Mouse (Mus musculus): ENCODE measurements around the gene Otud5. TPM values are rescaled to one million over a fixed set of nuclear protein-coding genes. Genes with fewer than 3 reads are reported as not detected.
"Not testable (repeated sequence)": the region's sequence is repeated elsewhere in the genome, so short reads cannot be mapped to it uniquely, and the experiment has no call there.

The Otud5 gene
- 25.3 and 28.6 TPM in 2 replicates for polyA plus RNA-seq (2015; fragmentation: Nextera tagmentation; extraction: Ambion mirVana)

- peak within 1 kb of the TSS; percentile 62 for H3K4me2 ChIP-seq (ENCODE audit: low read depth, low read length)
- H3K27me3 ChIP-seq (ENCODE audit: control insufficient read depth, insufficient read depth, low read length) = no peaks in the 10 kb centered on the region
- 0 out of 2 replicates have a peak, but pooled peaks cover 5% of the 10 kb centered on the region for H3K4me1 ChIP-seq (ENCODE audit: control insufficient read depth, insufficient read depth, low read length)
- ATAC-seq (ENCODE audit: insufficient read depth, low FRiP score) = peak; percentile 97
- peak within 1 kb of the TSS; percentile 67 for H3K4me3 ChIP-seq (replicated peaks; ENCODE audit: low read length)
- H3K9me3 ChIP-seq (replicated peaks; ENCODE audit: control insufficient read depth, low read length) = no peaks in the 10 kb centered on the region
- 13% methylated on average over 74 of the region's 74 CpGs for WGBS
- H3K36me3 ChIP-seq (ENCODE audit: control insufficient read depth, insufficient read depth, low read length) = no peaks in the 10 kb centered on the region
- peak within 1 kb of the TSS; percentile 90 for H3K9ac ChIP-seq (ENCODE audit: low read length)
- H3K27ac ChIP-seq (ENCODE audit: low read length) = peak within 1 kb of the TSS; percentile 95
Observed at GRCm38 (mm10) chrX:7841163-7842162, at the start of gene Otud5. Gene Otud5, plus strand, starts transcription at chrX:7841364.

DNA sequence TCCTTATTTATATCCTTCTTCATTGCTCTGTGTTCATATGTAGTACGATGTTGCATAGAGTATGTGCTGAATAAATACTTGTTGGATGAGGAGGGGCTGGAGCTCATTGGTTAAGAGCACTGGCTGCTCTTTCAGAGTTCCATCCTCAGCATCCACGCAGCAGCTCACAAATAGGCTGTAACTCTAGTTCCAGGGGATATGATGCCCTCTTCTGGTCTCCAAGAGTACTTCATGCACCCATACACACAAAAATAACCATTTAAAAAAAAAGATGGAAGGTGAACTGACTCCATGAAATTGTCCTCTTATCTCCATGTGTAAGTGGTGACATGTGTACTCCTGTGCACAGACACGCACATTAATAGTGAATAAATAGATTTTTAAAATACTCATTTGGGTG, 47.8 kb upstream of the Otud5 start:
- no peak for ATAC-seq (ENCODE audit: insufficient read depth, low FRiP score)
- Histone ChIP-seq H3K4me1 (ENCODE audit: control insufficient read depth, insufficient read depth, low read length) (0 out of 2 replicates have a peak, but pooled peaks cover 3% of the 10 kb centered on the region), H3K9ac (ENCODE audit: low read length) (no peak overlapping the region), H3K4me2 (ENCODE audit: low read depth, low read length) (no peak overlapping the region), H3K9me3 (replicated peaks; ENCODE audit: control insufficient read depth, low read length) (no peaks in the 10 kb centered on the region), H3K27me3 (ENCODE audit: control insufficient read depth, insufficient read depth, low read length) (no peaks in the 10 kb centered on the region), H3K27ac (ENCODE audit: low read length) (no peak overlapping the region), H3K4me3 (replicated peaks; ENCODE audit: low read length) (no peak overlapping the region), H3K36me3 (ENCODE audit: control insufficient read depth, insufficient read depth, low read length) (no peaks in the 10 kb centered on the region)
- WGBS = 48% methylated on average over 3 of the region's 3 CpGs

DNA sequence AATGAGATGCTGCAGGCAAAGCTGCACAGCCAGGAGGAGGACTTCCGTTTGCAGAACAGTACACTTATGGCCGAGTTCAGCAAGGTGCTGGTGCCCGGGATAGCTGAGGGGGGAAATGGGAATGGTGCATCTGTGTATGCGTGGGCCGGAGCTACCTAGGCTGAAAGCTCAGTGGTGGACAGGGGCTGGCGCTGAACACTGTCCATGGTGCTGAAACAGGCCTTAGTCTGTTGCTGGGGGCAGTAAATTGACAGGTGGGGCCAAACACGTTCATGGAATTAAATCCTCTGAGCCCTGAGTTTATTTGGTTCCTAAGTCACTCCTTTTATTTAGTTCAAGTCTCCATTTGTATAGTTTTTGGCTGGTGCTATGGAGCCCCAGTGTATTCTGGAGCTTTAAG, 46.1 kb upstream of the Otud5 start:
- Histone ChIP-seq H3K36me3 (ENCODE audit: control insufficient read depth, insufficient read depth, low read length) (no peaks in the 10 kb centered on the region), H3K4me2 (ENCODE audit: low read depth, low read length) (no peak overlapping the region), H3K9ac (ENCODE audit: low read length) (no peak overlapping the region), H3K4me1 (ENCODE audit: control insufficient read depth, insufficient read depth, low read length) (0 out of 2 replicates have a peak, but pooled peaks cover 3% of the 10 kb centered on the region), H3K4me3 (replicated peaks; ENCODE audit: low read length) (no peak overlapping the region), H3K9me3 (replicated peaks; ENCODE audit: control insufficient read depth, low read length) (no peaks in the 10 kb centered on the region), H3K27ac (ENCODE audit: low read length) (no peak overlapping the region), H3K27me3 (ENCODE audit: control insufficient read depth, insufficient read depth, low read length) (no peaks in the 10 kb centered on the region)
- WGBS = 24% methylated on average over 7 of the region's 7 CpGs
- ATAC-seq (ENCODE audit: insufficient read depth, low FRiP score) = no peak

- H3K9ac ChIP-seq (ENCODE audit: low read length) = no peak overlapping the region
- no peak overlapping the region for H3K4me3 ChIP-seq (replicated peaks; ENCODE audit: low read length)
- H3K27ac ChIP-seq (ENCODE audit: low read length) = no peak overlapping the region
- no peaks in the 10 kb centered on the region for H3K9me3 ChIP-seq (replicated peaks; ENCODE audit: control insufficient read depth, low read length)
- 69% methylated on average over 3 of the region's 3 CpGs for WGBS
- no peak for ATAC-seq (ENCODE audit: insufficient read depth, low FRiP score)
- H3K4me2 ChIP-seq (ENCODE audit: low read depth, low read length) = no peak overlapping the region
- H3K4me1 ChIP-seq (ENCODE audit: control insufficient read depth, insufficient read depth, low read length) = no peaks in the 10 kb centered on the region
- no peaks in the 10 kb centered on the region for H3K27me3 ChIP-seq (ENCODE audit: control insufficient read depth, insufficient read depth, low read length)
- no peaks in the 10 kb centered on the region for H3K36me3 ChIP-seq (ENCODE audit: control insufficient read depth, insufficient read depth, low read length)
Observed at GRCm38 (mm10) chrX:7797327-7797726, 43.8 kb upstream of the Otud5 start.

GRCm38 (mm10) chrX:7802157-7802556, 39.0 kb upstream of the Otud5 start:
- H3K36me3 ChIP-seq (ENCODE audit: control insufficient read depth, insufficient read depth, low read length); H3K9ac ChIP-seq (ENCODE audit: low read length); H3K4me3 ChIP-seq (replicated peaks; ENCODE audit: low read length); H3K4me2 ChIP-seq (ENCODE audit: low read depth, low read length); ATAC-seq (ENCODE audit: insufficient read depth, low FRiP score); H3K9me3 ChIP-seq (replicated peaks; ENCODE audit: control insufficient read depth, low read length); H3K27me3 ChIP-seq (ENCODE audit: control insufficient read depth, insufficient read depth, low read length); H3K27ac ChIP-seq (ENCODE audit: low read length); H3K4me1 ChIP-seq (ENCODE audit: control insufficient read depth, insufficient read depth, low read length): not testable (repeated sequence)
- WGBS = 96% methylated on average over 2 of the region's 2 CpGs

DNA sequence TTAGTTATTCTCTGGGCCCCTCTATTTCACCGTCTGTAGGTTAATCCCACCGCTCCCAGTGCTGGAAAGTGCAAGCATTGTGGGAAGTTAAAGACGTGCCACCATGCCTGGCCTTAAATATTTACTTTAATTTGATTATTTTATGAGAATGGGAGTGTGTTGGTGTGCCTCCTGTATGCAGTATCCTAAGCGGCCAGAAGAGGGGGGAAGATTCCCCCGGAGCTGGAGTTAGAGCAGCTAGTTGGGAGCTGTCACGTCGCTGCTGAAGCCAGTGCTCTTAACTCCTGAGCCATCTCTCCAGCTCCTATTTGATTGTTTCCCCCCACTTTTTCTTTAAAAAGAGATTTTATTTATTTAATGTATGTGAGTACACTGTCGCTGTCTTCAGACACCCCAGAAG, 26.1 kb upstream of the Otud5 start:
- H3K36me3 ChIP-seq (ENCODE audit: control insufficient read depth, insufficient read depth, low read length); ATAC-seq (ENCODE audit: insufficient read depth, low FRiP score); H3K4me3 ChIP-seq (replicated peaks; ENCODE audit: low read length); H3K27ac ChIP-seq (ENCODE audit: low read length); H3K27me3 ChIP-seq (ENCODE audit: control insufficient read depth, insufficient read depth, low read length); H3K4me1 ChIP-seq (ENCODE audit: control insufficient read depth, insufficient read depth, low read length); H3K9me3 ChIP-seq (replicated peaks; ENCODE audit: control insufficient read depth, low read length); H3K9ac ChIP-seq (ENCODE audit: low read length); H3K4me2 ChIP-seq (ENCODE audit: low read depth, low read length): not testable (repeated sequence)
- 50% methylated on average over 8 of the region's 8 CpGs for WGBS

DNA sequence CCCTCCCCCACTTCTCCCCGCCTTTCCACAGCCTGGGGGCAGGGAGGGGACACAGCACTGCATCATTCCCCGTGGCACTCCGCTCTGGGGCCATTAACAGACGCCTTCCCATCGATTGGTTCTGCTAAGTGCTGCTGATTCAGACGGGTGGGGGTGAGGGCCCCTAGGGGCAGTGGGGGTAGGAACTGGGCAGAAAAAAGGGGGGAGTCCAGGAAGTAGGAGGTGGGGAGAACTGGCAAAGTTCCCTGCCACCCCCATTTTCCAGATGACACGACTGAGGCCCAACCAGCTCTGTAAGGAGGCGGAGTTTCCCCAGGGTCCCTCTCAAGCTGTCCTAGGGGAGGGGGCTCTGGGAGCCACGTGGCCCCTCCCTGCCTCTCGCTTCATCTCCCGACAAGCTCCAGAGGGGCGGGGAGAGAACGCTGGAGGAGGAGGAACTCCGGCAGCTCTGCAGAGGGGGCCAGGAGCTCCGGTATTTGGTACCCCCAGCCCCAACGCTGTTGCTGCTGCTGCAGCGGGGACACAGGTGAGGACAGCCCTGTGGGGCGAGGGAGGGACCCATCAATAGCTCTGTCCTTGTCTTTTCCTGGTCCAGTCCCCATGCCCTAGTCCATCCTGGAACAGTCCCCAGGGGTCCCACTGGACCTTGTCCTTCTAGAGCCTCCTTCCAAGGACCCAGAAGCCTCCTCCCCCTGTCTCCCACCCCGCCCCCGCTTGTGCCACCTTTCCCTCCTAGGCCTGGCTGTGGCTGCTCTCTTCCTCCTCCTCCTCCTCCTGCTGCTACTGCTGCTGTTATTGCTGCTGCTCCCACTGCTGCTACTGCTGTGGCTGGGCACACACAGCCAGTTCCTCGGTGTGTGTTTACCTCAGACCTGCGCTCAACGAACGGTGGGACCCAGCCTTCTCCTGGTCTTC, 19.0 kb upstream of the Otud5 start, which contains the start of gene Kcnd1:
Kcnd1 (plus strand) TSS at position 425 of the 915 bp plus-strand sequence.
- Histone ChIP-seq H3K4me2 (ENCODE audit: low read depth, low read length) (peak within 1 kb of the TSS; percentile 64), H3K4me3 (replicated peaks; ENCODE audit: low read length) (peak within 1 kb of the TSS; percentile 50), H3K4me1 (ENCODE audit: control insufficient read depth, insufficient read depth, low read length) (no peaks in the 10 kb centered on the region), H3K9me3 (replicated peaks; ENCODE audit: control insufficient read depth, low read length) (no peaks in the 10 kb centered on the region), H3K27me3 (ENCODE audit: control insufficient read depth, insufficient read depth, low read length) (no peaks in the 10 kb centered on the region), H3K9ac (ENCODE audit: low read length) (peak within 1 kb of the TSS; percentile 57), H3K36me3 (ENCODE audit: control insufficient read depth, insufficient read depth, low read length) (no peaks in the 10 kb centered on the region), H3K27ac (ENCODE audit: low read length) (no peak within 1 kb of the TSS)
- 12% methylated on average over 22 of the region's 24 CpGs for WGBS
- peak; percentile 76 for ATAC-seq (ENCODE audit: insufficient read depth, low FRiP score)

GRCm38 (mm10) chrX:7837146-7837545, 4.0 kb upstream of the Otud5 start:
- ATAC-seq (ENCODE audit: insufficient read depth, low FRiP score) = no peak
- Histone ChIP-seq H3K9me3 (replicated peaks; ENCODE audit: control insufficient read depth, low read length) (no peaks in the 10 kb centered on the region), H3K4me3 (replicated peaks; ENCODE audit: low read length) (no peak overlapping the region), H3K36me3 (ENCODE audit: control insufficient read depth, insufficient read depth, low read length) (no peaks in the 10 kb centered on the region), H3K9ac (ENCODE audit: low read length) (no peak overlapping the region), H3K27ac (ENCODE audit: low read length) (no peak overlapping the region), H3K27me3 (ENCODE audit: control insufficient read depth, insufficient read depth, low read length) (no peaks in the 10 kb centered on the region), H3K4me2 (ENCODE audit: low read depth, low read length) (no peak overlapping the region), H3K4me1 (ENCODE audit: control insufficient read depth, insufficient read depth, low read length) (no peaks in the 10 kb centered on the region)
- WGBS = 60% methylated on average over 1 of the region's 1 CpGs
